ENCODE assay signal across 8 mouse cellular contexts in genomic region chr3:27183601-27184175, GRCm38 (mm10). TPM values are rescaled to one million over a fixed set of nuclear protein-coding genes. Genes with fewer than 3 reads are reported as not detected.
DNase-seq lines count a peak whose midpoint lies in the region; ATAC-seq lines count a peak whose summit lies in the region.

No protein-coding gene starts in this region.

- 12% methylated on average over 19 of the region's 19 CpGs for WGBS in kidney, embryonic 14.5 days
- 9% methylated on average over 19 of the region's 19 CpGs for WGBS in liver, embryonic 12.5 days (ENCODE audit: insufficient replicate concordance)

- DNase-seq in thymus, postnatal 14 days: peak; percentile 22
- no peak for DNase-seq in thymus, postnatal 0 days (ENCODE audit: low spot score)
- DNase-seq in cerebellum, postnatal 25 days: peak; percentile 72 to 75
- peak; percentile 24 to 30 for DNase-seq in heart, adult 9 months (ENCODE audit: low spot score in 2 of 2)
- peak; percentile 46 for DNase-seq in retina, postnatal 1 day
- no peak for DNase-seq in gastrocnemius, postnatal 36 days

- H3K9me3 ChIP-seq in kidney, embryonic 14.5 days (ENCODE audit: control insufficient read depth, low read length): no peaks in the 10 kb centered on the region
- no peaks in the 10 kb centered on the region for H3K9me3 ChIP-seq in liver, embryonic 12.5 days (replicated peaks)

- peak; percentile 30; the same call in 1 of the 2 replicates for ATAC-seq in kidney, embryonic 14.5 days (ENCODE audit: low FRiP score, low TSS enrichment)
- ATAC-seq in liver, embryonic 12.5 days: no peak

- H3K4me1 ChIP-seq in kidney, embryonic 14.5 days (ENCODE audit: control insufficient read depth, insufficient read depth, low read length): peaks cover 3% of the 10 kb centered on the region; the same call in 1 of the 2 replicates
- peaks cover 15% of the 10 kb centered on the region for H3K4me1 ChIP-seq in liver, embryonic 12.5 days

- peak overlapping the region; percentile 66 for H3K9ac ChIP-seq in kidney, embryonic 14.5 days (ENCODE audit: low read depth, low read length)
- H3K9ac ChIP-seq in liver, embryonic 12.5 days: peak overlapping the region; percentile 72

- H3K4me2 ChIP-seq in kidney, embryonic 14.5 days (replicated peaks; ENCODE audit: low read depth, low read length): peak overlapping the region; percentile 98
- H3K4me2 ChIP-seq in liver, embryonic 12.5 days: peak overlapping the region; percentile 96

- H3K36me3 ChIP-seq in kidney, embryonic 14.5 days (ENCODE audit: control insufficient read depth, insufficient read depth, low read length): no peaks in the 10 kb centered on the region
- no peaks in the 10 kb centered on the region for H3K36me3 ChIP-seq in liver, embryonic 12.5 days

- intact Hi-C loops in gastrocnemius, postnatal 36 days (cut with DNase I): loop anchor here (2.0 to 5.0 kb wide), 2 partner anchors 53 to 284 kb away; no protein-coding TSS in a partner anchor

- H3K27me3 ChIP-seq in kidney, embryonic 14.5 days (ENCODE audit: control insufficient read depth, insufficient read depth, low read length): no peaks in the 10 kb centered on the region
- no peaks in the 10 kb centered on the region for H3K27me3 ChIP-seq in liver, embryonic 12.5 days (replicated peaks)

- H3K4me3 ChIP-seq in kidney, embryonic 14.5 days (ENCODE audit: low read length): peak overlapping the region; percentile 63
- H3K4me3 ChIP-seq in liver, embryonic 12.5 days: peak overlapping the region; percentile 67

- no peak overlapping the region for H3K27ac ChIP-seq in kidney, embryonic 14.5 days (ENCODE audit: low read depth, low read length)
- no peak overlapping the region for H3K27ac ChIP-seq in liver, embryonic 12.5 days

RNA-seq across cellular contexts. Expression of gene Nceh1, which starts 0.9 kb away (rescaled TPM):
- polyA plus RNA-seq in thymus, postnatal 0 days (2015; fragmentation: Nextera tagmentation; extraction: Ambion mirVana): 11.1 and 14.3 TPM in 2 replicates
- polyA plus RNA-seq in kidney, embryonic 14.5 days (2014; fragmentation: Nextera tagmentation; extraction: Ambion mirVana): 7.8 and 9.3 TPM in 2 replicates
- 2.8 and 3.4 TPM in 2 replicates for polyA plus RNA-seq in liver, embryonic 12.5 days (2016; fragmentation: Nextera tagmentation; extraction: Ambion mirVana)
- 10 to 100 TPM; 16.6 to 32.6 TPM for total RNA-seq in gastrocnemius, postnatal 36 days (2021)

RNA-seq across cellular contexts. Expression of gene Ect2, which starts 30.0 kb away (rescaled TPM):
- polyA plus RNA-seq in thymus, postnatal 0 days (2015; fragmentation: Nextera tagmentation; extraction: Ambion mirVana): 45.2 and 49.4 TPM in 2 replicates
- 43.3 and 69.8 TPM in 2 replicates for polyA plus RNA-seq in kidney, embryonic 14.5 days (2014; fragmentation: Nextera tagmentation; extraction: Ambion mirVana)
- polyA plus RNA-seq in liver, embryonic 12.5 days (2016; fragmentation: Nextera tagmentation; extraction: Ambion mirVana): 45.4 TPM in 2 replicates
- total RNA-seq in gastrocnemius, postnatal 36 days (2021): 1 to 10 TPM in 1 of 2 experiments, under 1 TPM in 1; 0.27 to 1.1 TPM

Comparison
In these comparisons a context has a peak if more than half of its experiments do, and no peak if none do; other contexts are left out.
1. DNase-seq: peak in thymus, postnatal 14 days (single experiment), cerebellum, postnatal 25 days (2 of 2), heart, adult 9 months (2 of 2) and retina, postnatal 1 day (single experiment); none in thymus, postnatal 0 days (single experiment) and gastrocnemius, postnatal 36 days (0 of 2).